Mouse (Mus musculus): ENCODE measurements around the gene Uap1. TPM values are rescaled to one million over a fixed set of nuclear protein-coding genes. Genes with fewer than 3 reads are reported as not detected.

Uap1 gene
- 10 to 100 TPM; 33.7 to 41.0 TPM for total RNA-seq (2023)

GRCm38 (mm10) chr1:170174814-170175332 lies at the start of gene Uap1:
Gene Uap1, minus strand, starts transcription at chr1:170174957.

GRCm38 (mm10) chr1:170214757-170215522 lies 40.2 kb upstream of the Uap1 start, which contains the start of gene Uhmk1:
Gene Uhmk1, minus strand, starts transcription at chr1:170215397.

GRCm38 (mm10) chr1:170110516-170111332 lies 64.0 kb downstream of the Uap1 start, which contains the start of gene Ddr2:
Gene Ddr2, minus strand, starts transcription at chr1:170110762.

Other genes with a start within 250 kb of the Uap1 start
- gene Ccdc190, start 246.3 kb downstream of the Uap1 start, total RNA-seq (2023) = not detected
- 10 to 100 TPM in 1 of 2 experiments, 1 to 10 TPM in 1; 7.8 to 13.0 TPM for gene Hsd17b7, start 205.7 kb downstream of the Uap1 start, total RNA-seq (2023)
- not detected for gene Ddr2, start 64.2 kb downstream of the Uap1 start, total RNA-seq (2023)
- 10 to 100 TPM; 57.1 to 63.2 TPM for gene Uhmk1, start 40.4 kb upstream of the Uap1 start, total RNA-seq (2023)
- not detected for gene Sh2d1b2, start 57.8 kb upstream of the Uap1 start, total RNA-seq (2023)
- gene Sh2d1b1, start 102.4 kb upstream of the Uap1 start, total RNA-seq (2023) = under 1 TPM in 1 of 2 experiments, not detected in 1; 0.55 TPM
- not detected for gene Gm7694, start 131.4 kb upstream of the Uap1 start, total RNA-seq (2023)
- gene Spata46, start 133.8 kb upstream of the Uap1 start, total RNA-seq (2023) = not detected